Mouse (Mus musculus): Measurements from ENCODE around the gene Ptger2.
A peak's percentile ranks its signal among the peaks of the same experiment; 100 is the strongest.
"Not testable (repeated sequence)": the region's sequence is repeated elsewhere in the genome, so short reads cannot be mapped to it uniquely, and the experiment has no call there.

Gene Ptger2

DNA sequence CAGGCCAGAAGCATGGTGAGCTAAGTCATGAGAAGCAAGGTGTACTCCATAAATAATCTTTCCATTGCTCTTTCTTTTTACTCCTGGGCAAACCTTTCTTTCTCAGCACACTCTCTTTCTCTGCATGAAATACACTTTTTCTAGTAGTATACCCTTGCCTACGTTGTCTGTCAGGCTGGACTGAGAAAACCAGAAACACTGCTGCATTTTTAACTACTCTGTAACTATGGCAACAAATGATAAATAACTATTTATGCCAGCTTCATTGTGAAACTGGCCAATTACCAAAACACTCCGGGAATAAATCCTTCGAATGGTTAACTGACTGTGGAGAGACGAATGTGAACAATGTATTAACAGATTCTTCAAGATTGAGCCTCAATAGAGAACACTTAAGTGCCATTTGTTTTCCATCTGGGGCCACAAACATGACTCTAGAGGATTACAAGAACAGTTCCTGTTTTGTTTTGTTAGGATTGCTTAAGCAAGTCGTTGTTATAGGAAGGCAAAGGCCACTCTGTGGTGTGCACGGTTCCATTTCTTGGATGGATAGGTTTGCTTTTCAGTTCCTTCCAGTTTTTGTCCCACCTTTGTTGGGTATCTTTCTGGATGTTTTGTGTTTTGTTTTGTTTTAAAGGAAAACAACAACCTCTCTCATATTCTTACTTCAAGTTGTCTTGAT is at the start of gene Ptger2:
TSS of gene Ptger2 (plus strand) at position 522 of the 682 bp plus-strand sequence.
- DNase-seq (ENCODE audit: low read depth, low spot score): not testable (repeated sequence)

DNA sequence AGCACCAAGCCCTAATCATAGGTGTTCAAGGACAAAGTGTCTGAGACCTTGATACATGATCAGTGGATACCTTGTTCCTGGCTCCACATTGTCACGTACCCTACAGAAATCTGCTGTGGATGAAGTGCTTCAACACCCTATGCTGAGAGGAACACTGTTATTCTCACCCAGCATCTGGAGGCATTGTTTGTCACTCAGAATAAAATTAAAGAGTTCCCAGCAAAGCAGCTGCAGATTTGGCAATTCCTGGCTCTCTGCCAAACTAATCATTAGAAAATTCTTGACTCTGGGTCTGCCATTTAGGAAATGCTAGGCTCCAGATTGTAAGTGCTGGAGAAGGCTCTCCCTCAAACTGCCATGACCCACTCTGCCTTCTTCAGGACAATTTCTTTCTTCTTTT is 27.2 kb upstream of the Ptger2 start:
- DNase-seq (ENCODE audit: low read depth, low spot score): no peak

DNA sequence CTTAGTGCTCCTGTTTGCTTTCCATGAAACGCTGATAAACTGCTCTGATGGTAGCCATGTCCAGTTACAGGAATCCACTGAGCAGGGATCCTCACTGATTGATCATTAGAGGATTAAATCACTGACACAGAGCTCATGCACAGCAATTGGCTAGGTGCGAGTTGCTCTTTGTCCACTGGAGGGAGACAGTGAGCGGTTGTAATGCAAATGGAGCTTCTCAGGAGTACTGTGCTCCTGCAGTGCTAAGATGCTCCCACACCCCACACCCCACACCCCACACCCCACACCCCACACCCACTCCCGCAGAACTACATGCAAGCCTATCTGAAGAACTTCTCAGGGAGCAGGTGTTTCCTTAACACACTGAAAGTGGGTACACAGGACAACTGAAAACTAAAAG is 10.7 kb upstream of the Ptger2 start:
- DNase-seq (ENCODE audit: low read depth, low spot score): peak; percentile 30

DNA sequence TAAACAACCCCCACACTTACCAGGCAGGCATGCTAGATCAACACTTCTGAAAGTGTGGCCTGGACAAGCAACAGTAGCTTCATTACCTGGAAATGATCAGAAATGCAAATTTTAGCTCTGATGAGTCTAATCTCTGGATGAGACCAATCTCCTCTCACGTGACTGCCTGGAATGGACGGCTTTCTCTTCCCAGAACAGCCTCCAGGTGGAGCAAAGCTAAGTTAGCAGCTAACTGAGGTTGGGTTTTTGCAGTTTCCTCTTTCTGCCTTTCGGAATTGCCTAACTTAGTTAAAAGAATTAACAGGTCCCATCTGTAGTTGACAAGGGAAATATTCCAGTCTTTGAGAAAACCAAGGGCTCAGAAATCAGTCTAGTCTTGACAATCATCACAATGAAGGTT is 8.1 kb upstream of the Ptger2 start:
- no peak for DNase-seq (ENCODE audit: low read depth, low spot score)

DNA sequence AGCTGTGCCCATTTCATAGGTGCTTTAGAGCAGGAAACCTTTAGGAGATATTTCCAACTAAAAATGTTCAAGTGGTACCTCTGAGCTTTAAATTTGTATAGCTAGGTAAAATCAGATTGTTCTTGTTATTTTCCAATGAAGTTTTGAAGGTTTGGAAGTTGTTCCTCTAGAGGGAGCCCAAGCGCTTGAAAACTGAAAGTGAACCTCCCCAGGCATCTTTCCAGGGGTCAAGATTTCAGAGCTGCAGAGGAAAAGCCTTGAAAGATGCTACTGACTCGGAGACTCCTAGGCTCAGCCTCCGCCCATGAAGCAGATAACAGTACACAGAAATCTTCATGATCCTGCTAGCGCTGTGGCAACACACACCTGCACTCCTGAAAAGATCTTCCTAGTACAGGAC is 6.5 kb upstream of the Ptger2 start:
- DNase-seq (ENCODE audit: low read depth, low spot score): peak; percentile 9

DNA sequence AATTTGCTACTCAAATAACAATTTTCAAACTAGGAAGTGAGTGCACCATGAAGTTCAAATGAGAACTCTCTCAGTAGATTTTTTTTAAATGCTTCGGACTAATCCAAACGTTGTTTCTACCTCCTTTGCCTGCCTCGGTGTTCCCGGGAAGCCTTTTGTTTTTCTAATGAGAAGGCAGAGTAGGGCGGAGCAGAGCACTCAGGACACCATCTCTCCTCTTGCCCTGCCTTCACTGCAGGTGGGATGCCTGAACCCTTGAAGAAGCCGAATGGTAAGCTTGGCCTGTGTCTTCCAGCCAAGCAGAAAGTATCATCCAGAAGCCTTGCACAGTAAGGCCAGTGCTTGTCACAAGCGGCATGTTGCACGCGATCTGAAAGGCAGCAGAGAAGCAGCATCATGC is 3.9 kb upstream of the Ptger2 start:
- DNase-seq (ENCODE audit: low read depth, low spot score): no peak

DNA sequence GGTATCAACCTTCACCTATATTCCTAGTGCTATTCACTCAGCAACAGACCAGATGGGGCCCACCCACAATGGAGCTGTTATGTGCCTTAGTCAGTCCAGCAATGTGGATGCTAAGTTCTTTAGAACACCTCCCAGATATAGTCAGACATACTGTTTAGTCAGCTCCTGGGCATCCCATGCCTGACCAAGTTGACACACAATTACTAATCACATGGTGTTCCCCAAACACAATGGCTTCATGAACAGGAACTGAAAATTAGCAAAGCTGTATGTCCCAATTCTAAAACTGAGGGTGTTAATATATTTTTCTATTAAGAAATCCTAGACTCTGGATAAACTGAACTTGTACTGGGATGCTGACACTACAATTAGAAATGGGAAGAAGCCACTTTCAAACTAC is 1.7 kb upstream of the Ptger2 start:
- DNase-seq (ENCODE audit: low read depth, low spot score): no peak

DNA sequence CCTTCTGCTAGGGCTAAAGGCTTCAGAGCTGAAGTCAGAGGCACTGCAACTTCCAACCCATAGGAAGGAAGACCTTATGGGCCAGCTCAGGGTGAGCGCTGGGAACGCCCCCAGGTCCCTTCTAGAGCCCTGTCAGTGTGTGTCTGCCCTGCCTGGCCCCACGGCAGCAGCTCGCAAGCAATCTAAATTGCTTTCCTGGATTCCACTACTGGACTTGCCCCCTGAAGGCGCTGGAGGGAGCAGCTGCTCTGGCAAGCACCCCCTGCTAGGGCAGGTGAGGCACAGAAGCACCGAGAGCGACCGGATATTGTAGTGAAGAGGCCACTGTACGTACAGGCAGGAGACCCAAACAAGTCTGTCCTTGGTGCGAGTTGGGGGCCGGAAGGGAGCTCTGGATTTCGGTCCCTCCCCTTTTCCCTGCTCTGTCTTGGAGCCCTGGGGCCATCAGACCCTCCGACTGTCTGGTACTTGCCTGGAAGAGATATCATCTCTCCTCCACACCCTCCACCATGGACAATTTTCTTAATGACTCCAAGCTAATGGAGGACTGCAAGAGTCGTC is 541 bp downstream of the Ptger2 start:
- DNase-seq (ENCODE audit: low read depth, low spot score): no peak

DNA sequence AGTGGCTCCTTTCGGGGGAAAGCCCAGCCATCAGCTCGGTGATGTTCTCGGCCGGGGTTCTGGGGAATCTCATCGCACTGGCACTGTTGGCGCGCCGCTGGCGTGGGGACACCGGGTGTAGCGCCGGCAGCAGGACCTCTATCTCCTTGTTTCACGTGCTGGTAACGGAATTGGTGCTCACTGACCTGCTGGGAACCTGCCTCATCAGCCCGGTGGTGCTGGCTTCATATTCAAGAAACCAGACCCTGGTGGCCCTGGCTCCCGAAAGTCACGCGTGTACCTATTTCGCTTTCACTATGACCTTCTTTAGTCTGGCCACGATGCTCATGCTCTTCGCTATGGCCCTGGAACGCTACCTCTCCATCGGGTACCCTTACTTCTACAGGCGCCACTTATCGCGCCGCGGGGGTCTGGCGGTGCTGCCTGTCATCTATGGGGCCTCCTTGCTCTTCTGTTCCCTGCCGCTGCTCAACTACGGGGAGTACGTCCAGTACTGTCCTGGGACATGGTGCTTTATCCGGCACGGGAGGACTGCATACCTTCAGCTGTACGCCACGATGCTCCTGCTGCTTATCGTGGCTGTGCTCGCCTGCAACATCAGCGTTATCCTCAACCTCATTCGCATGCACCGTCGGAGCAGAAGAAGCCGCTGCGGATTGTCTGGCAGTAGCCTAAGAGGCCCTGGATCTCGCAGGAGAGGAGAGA is 1.2 kb downstream of the Ptger2 start:
- no peak for DNase-seq (ENCODE audit: low read depth, low spot score)

DNA sequence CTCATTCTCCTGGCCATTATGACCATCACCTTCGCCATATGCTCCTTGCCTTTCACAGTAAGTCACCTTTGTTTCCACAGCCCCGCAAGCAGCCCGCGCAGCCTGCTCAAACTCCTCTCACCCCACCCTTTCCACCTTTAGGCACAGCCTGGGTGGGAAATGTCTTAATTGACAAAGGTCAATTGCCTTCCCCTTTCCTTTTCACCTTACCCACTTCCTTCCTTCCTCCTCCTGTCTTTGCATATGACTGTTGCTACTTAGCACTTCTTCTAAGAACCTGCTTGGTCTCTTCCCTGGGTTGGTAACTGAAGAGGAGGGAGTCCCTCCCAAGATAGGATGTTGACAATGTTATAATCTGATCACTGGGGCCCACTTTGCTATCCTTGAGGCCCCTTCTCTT is 1.8 kb downstream of the Ptger2 start:
- no peak for DNase-seq (ENCODE audit: low read depth, low spot score)

DNA sequence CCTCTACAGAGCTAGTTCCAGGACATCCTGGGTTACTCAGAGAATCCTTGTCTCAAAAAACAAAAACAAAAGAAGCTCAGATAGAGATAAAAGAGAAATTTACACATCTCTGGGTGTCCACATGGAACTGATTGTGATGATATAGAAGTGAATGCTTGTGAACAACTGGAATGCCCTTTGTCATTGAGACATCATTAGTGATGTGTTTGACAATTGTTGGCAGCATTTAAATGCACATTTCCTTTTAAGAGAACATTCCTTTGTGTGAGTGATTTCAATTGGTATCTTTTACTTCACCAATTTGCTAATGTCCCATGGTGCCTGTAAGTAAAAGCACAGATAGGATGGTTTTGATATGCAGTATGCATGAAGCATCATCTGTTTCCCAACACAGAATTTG is 6.3 kb downstream of the Ptger2 start:
- no peak for DNase-seq (ENCODE audit: low read depth, low spot score)

DNA sequence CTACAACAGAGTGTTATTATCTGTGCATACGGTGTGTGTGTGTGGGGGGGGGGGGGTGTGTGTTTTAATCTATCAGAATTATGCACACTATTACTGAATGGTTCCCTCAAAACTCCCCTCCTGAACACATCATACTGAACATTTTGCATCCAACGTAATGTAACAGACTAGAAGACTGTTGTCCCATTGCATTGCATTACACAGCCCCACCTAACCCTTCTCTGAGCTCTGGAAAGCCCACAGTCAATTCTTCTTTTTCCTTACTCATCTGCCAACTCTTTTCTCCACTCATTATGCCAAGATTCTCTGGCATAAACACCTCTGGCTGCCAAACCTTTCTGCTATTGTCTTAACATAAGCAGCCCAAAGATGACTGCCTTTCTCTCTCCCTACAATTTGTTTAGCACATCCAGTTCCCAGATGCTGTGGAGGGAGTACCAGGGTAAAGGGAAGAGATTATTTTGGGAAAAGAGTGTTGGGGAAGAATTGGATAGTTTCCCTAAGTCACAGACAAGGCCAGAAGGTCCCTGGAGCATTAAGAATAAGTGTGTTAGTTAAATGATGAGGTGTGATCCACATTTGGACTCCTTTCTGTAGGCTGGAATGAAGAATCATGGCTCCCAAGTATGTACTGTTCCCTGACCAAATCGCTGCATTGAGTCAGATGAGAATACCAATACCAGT is 12.2 kb downstream of the Ptger2 start:
- no peak for DNase-seq (ENCODE audit: low read depth, low spot score)

DNA sequence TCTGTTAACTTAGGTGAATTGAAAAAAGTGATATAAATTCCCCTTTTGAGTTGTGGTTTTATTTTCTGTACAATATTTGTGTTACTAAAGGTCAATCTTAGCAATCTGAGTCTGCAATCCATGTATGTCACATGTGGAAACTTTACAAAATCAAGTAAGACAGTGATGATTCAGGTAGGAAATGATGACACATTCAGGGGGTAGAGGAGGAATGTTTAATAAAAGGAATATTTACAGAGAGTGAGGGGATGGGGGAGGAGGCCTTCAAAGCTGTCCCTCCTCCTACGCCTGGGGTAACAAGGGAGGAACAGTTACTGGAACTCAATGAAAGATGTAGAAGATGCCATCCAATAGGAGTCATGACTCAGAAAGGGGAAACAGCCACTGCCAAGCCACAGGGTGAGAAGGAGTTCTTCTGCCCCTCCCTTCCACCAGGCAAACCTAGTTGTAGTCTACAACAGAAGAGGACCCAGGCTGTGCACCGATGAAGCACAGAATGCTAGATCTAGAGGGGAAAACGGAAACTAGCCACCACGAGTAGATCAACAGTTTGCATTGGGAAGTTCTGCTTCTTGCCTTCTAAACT is 17.8 kb downstream of the Ptger2 start:
- no peak for DNase-seq (ENCODE audit: low read depth, low spot score)

DNA sequence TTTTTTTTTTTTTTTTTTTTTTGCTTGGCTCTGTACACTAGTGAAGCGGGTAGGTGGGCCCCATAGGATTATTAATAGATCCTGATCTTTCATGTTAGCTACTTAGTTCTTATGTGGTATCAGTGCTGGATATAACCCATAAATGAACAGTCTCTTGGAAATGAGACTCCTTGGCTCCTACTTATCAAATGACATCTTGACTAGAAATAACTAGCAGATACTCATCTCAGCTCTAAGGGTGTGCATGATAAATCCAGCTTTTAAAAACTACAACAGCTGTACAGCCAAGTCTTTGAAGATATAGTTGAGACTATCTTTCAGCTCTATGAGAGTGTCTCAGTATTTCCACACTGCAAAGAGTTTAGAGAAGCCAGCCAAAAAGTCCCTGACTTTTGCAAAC is 21.2 kb downstream of the Ptger2 start:
- DNase-seq (ENCODE audit: low read depth, low spot score): no peak

DNA sequence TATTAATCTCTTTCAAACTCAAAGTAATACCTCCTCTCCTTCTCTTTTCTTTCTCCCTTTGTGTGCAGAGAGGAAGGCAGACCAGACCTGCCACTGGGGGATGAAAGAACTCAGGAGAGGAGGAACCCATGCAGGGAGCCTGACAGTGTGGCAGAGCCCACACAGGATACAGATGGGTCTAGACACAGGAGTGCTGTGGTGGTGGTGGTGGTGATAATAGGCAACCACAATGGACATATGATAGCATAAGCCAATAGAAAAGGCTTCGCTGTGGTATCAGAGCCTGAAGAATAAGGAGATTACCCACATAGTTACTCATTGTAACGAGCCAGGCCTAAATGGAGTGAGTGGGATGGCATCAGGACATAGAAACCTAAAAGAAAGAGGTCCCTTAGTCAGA is 23.3 kb downstream of the Ptger2 start:
- no peak for DNase-seq (ENCODE audit: low read depth, low spot score)

DNA sequence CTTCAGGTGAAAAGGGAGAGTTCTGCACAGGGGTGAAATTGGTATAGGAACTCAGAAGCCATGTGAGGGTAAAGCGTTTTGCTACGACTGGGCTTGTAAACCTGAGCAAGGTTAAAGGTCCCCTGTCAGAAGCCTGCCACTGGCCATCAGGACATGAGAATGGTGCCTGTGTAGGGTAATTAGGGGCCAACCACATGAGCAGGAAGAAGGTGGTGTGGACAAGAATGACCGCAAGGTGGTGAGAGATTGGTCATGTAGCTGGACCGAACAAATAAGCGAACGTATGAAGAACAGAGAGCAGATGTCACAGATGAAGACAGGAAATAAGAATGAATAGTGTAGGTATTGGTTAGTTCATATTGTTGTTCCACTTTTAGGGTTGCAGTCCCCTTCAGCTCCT is 23.7 kb downstream of the Ptger2 start:
- DNase-seq (ENCODE audit: low read depth, low spot score): no peak

DNA sequence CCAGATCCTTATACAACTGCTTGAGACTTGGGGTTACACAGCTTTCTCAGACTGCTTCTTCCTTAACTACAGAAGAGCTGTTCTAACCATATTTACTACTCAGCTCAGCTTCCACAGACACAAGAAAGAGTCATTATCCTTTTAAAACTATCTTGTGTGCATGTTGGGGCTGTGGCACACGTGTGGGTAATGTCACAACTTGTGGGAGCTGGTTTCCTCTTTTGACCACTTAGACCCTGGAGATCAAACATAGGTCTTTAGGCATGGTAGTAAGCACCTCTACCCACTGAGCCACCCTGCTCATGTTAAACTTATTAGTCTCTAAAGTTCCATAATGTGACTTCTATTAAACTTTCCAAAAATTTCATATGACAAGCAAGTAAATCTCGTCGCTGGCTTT is 33.6 kb downstream of the Ptger2 start:
- DNase-seq (ENCODE audit: low read depth, low spot score): no peak

DNA sequence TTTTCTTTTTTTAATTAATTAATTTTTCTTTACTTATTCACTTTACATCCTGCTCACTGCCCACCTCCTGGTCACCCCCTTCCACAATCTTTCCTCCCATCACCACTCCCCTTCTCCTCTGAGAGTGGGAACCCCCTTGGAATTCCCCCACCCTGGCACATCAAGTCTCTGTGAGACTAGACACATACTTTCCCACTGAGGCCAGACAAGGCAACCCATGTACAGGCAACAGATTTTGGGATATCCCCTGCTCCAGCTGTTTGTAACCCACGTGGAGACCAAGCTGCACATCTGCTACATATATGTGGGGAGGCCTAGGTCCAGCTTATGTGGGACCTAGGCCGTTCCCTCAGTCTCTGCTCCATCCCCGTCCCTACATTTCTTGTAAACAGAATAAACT is 46.3 kb downstream of the Ptger2 start:
- no peak for DNase-seq (ENCODE audit: low read depth, low spot score)

DNA sequence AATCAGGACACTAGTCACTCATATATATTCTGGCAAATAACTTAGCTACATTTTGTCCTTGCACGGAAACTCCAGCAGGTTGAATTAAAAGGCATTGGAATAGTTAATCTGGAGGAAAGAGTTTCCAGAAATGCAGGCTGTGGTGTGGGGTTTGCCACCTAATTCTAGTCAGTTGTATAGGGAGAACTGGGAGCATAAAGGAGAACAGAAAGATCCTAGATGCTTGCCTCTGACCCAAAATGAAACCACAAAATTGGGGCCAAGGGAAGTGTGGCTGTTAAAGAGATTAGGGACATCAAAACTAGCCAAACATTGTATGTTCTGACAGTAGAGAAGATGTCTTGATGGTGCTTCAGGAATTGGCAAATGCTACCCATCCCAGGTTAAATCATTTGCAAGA is 48.6 kb downstream of the Ptger2 start:
- DNase-seq (ENCODE audit: low read depth, low spot score): no peak

DNA sequence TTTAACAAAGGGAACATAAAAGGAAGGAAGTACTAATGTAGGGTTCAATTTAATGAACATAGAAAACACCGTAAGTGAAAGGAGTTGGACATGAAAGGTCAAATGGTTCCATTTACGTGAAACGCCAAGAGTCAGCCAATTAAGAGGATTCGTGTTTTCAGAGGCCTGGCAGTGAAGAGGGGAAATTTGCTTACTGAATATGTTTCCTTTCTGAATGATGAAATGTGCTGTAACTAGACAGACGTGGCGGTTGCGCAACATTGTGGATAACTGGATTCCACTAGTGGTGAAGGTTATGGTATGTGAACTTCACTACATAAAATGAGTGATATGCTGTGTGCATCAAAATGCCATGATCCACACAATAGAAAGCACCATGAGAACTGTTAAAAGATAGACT is 50.1 kb downstream of the Ptger2 start:
- no peak for DNase-seq (ENCODE audit: low read depth, low spot score)

DNA sequence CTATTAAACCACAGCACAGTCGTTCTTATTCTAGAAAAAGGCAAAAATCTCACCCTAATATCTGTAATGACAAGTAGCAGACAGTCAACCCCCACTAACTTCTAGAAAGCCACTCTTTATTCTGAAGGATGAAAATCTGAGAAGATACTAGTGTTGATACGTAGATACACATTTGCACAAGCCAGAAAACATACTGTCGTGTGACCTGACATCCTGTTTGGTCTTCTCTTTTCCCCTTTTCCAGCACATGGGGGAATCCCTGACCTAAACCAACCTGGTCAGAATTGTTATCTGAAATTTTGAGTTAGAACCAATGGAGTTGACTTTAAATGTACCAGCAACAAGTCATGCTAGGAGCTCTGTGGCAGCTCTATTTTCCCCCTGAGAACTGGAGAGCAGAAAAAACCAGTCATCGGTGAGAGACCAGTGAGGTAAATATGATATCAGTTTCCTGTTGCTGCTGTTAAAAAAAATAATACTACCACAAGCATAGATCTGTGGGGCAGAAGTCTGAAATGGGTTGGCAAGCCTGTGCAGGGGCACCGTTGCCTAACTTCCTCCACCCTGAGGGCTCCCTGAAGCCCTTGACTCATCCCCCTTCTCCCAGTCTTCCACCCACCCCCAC is 53.0 kb downstream of the Ptger2 start:
- no peak for DNase-seq (ENCODE audit: low read depth, low spot score)

DNA sequence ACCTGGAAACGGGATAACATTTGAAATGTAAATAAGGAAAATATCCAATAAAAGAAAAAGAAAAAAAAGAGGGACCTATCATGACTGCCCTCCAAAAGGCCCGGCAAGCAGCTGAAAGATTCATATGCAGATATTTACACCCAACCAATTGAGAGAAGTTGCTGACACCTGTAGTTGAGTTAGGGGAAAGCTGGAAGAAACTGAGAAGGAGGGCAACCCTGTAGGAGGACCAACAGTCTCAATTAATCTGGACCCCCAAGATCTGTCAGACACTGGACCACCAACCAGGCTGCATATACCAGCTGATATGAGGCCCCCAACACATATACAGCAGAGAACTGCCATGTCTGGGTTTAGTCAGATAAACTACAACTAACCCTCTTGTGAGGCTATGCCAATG is 60.1 kb downstream of the Ptger2 start:
- DNase-seq (ENCODE audit: low read depth, low spot score): no peak
